Mouse (Mus musculus): ENCODE results near the gene Synrg.

Gene Synrg

DNA sequence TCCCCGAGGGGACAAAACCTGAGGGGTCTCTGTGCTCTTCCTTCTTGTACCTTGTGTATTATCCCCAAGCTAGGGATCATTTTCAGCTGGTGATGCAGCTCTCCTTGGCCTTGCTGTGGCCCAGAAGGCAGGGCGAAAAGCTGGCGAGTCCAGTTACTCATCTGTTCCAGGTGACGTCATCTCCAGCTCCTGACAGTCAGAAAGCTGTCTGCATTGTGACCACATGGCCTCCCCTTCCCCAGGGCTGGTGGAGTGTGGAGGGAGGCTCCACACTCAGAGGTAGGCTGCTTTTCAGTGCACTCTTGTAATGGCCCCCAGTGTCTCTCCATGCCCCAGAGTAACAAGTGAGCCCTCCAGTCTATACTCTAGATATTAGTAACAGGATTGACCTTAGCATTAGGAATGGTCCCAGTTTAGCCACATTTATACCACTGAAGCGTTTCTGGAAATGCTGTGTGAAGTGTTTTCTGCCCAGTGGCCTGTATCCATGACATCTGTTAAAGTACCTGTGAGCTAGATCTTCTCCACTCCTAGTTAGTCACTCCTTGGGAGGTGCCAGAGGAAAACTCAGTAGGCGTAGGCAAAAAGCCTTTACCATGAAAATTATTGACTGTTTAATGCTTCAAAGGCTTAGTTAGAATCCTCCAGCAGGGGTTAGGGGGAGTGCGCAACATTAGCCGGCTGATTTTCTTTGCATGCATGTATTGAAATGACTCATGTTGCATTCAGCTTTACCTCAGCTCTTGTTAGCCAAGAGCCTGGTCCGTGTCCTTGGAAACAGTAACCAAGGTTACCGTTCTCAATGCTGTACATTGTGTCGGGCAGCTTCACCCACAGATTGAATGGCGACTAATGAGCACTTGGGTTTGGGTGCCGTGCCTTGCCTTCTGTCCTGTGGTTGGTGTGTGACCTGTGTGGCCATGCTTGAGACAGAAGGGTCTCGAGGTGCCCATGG lies 78.9 kb downstream of the Synrg start:
- no peak for DNase-seq

DNA sequence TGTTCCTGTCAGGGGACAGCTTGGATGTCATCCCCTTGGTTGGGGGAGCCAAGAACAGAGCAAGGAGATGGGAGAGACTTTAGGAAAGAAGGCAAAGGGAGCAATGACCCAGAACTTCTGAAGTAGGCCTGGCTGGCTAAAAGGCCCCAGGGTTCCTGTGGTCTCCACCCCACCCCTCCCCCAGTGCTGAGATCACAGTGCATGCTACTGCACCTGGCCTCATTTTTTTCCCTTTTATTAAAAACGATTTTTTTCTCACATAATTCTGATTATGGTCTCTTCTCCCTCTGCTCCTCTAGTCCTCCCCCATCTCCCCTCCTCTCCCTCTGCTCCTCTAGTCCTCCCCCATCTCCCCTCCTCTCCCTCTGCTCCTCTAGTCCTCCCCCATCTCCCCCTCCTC lies 80.8 kb downstream of the Synrg start:
- no peak for DNase-seq

DNA sequence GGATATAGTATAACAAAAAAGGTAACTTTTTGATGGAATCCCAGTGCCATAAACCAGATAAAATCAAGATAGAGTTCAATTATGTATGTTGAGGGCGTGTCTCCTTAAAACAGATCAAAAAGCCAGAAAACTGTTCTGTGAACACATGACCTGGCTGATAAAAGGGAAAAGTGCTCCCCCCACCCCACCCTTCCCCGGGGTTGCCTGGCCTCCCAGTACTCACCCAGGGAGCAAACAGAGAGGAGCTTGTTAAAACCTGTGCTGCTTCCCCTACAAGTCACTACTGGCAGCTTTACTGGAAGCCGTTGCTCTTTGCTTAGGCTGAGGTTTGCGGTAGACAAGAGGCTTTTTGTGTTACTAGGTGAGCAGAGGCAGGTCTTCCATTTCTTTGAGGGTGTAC lies 83.0 kb downstream of the Synrg start:
- no peak for DNase-seq

DNA sequence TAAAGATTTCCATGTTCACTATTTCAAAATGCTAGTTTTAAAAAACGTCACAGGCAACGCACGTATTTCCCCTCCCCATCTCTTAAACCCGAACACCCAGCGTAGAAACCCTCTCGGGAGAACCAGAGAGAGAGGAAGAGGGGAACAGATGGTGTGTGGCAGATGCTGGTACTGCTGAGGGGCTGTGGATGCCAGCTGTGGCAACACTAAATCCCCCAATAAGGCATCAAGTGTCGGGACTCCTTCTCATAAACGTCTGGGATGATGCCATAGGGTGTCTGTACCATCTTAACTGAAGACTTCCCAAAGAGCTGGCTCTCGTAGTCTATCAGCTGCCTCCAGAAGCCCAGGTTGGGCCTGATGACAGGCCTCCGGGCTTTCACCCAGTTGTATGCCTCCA lies 84.2 kb downstream of the Synrg start:
- no peak for DNase-seq

DNA sequence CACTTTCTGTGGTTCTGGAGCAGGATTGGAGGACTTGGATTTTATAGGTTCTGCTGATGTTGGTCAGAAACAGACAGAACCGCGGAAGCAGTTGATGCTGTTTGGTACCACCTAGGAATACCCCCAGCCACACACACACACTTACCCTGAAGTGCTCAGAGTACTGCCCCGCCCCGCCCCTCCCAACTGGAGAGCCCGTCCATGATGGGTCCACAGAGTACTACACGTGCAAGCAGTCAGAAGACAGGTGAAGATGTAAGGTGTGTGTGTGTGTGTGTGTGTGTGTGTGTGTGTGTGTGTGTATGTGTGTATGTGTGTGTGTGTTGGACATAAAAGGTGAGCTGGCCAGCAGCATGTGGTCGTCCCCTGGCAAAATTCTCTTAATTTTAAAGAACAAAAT lies 88.8 kb downstream of the Synrg start:
- no peak for DNase-seq

DNA sequence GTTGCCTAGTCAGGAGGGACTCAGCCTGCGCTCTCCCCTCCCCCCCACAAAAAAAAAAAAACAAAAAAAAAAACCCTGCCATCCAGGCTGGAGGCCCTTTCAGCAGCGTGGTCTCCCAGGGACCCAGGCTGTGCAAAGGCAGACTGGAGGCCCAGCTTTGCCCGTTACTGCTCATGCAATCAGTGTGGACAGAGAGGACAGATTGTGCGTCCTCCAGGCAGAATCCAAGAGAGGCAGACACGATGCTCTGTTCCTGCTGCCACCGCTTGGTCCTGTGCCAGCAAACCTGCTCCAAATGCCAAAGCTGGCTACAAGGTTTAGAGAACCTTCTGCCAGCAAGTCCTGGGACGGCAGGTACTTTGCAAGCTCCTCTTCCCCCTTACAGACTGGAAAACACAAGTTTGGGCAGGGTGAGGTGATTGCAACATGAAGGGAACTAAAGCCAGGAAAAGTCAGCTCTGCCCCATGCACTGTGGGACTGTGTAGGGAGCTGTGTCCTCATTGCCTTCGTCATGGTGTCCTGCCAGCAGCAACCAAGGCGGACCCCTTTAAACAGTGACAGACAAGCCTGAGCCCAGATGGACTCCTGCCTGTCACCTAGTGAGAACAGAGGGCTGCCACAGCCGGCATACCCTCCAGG lies 89.4 kb downstream of the Synrg start:
- DNase-seq: peak; percentile 96

DNA sequence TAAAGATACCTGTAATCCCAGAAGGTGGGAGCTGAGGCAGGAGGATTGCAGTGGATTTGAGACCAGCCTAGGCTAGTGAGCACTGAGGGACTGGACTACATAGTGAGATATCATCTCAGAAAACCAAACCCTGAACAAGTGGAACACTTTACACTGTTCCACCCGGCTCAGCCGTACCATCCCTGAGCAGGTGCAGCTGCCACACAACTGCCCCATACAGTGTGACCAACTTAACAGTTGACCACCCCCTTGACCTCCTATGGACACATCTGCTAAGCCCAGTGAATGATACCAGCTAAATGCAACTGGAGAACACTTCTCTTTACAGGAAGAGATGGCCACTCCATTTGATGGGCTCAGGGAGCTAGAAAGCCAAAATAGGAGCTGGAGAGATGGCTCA lies 93.2 kb downstream of the Synrg start:
- peak; percentile 8 for DNase-seq

DNA sequence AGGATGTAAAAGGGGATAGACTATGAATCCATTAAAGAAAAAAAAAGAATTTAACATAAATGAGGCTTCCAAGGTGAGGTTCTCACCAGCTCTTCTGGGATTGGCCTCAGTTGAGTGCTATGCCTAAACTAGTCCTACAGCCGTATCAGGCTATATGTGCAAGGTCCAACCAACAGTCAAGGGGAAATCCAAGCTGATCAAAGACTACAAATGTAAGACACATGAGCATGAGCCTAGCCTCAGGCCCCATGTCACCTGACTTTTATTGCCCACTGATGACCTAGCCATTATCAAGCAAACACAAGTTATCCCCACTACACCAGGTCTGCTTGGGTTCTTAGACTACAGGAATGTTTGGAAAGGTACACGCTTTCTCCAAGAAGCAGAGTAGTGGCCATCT lies 95.6 kb downstream of the Synrg start:
- DNase-seq: no peak

DNA sequence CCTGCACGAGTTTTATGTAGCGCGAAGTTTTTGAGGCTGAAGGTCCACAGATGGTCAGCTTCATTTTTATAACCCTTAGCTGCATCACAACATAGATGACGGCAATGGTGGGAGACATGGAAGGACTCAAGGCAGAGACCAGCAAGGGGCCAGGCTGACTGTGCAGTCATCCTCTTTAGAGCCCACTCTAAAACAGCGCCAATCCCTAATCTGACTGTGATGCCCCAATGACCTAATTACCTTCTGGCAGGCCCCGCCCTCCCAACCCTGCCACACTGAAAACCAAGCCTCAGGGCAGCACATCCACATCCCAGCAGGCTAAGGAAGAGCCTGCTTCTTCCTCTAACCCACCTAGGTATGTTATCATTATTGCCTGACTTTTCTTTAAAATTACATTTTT lies 96.4 kb downstream of the Synrg start:
- DNase-seq: no peak

DNA sequence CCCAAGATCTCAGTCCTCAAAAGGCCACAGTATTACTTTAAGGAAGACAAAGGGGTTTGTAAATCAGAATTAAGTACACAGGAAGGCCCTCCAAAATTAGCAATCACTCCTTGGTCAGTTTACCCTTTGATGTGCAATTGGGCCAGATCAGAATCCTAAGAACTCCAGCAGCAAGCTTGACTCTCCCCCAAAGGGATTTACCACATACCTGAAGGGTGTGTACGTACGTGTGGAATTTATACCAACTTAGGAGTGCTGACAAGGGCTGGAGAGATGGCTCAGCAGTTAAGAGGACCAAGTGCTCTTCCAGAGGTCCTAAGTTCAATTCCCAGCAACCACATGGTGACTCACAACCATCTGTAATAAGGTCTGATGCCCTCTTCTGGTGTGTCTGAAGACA lies 97.7 kb downstream of the Synrg start:
- peak; percentile 11 for DNase-seq

DNA sequence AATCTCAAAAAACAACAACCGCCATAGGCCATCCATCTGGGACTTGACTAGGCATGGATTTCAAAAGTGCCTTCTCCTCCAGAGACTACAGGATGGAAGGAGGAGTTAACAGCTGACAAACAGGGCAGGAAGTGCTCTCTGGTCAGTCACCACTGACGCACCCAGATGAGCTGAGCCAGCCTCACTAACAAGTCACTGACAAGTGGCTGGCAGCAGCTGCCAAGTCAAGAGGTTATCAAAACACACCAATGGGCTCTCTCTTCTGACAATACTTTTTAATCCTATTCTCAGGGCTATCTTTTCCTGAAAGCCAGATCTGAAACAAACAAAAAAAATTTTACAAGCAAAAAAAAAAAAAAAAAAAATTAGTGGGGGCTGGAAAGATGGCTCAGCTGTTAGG lies 98.6 kb downstream of the Synrg start:
- peak; percentile 7 for DNase-seq

DNA sequence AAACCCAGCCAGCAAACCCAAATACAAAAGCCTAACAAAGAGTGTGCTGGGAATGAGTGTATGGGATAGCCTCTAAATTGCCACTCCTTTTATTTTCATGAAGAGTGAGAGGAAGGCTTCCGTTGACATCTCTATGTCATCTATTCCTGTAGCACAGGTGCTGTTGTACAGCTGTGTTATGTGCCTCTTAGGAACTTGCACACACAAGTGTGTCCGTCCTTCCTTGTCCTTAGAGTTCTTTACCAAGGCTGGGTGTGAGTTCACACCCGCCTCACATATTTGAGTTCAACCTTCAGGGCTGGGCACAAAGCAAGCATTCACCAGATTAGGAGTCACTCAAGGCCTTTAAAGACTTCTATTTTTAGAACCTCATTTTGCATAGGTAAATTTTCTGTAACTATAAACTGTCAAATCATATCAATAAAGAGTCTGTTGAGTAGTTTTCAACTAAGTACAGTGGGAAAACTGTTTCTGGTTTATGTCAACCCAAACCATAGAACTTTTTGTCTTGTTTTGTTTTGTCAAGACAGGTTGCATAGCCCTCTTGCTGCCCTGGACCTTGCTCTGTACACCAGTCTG lies 99.5 kb downstream of the Synrg start:
- DNase-seq: no peak

DNA sequence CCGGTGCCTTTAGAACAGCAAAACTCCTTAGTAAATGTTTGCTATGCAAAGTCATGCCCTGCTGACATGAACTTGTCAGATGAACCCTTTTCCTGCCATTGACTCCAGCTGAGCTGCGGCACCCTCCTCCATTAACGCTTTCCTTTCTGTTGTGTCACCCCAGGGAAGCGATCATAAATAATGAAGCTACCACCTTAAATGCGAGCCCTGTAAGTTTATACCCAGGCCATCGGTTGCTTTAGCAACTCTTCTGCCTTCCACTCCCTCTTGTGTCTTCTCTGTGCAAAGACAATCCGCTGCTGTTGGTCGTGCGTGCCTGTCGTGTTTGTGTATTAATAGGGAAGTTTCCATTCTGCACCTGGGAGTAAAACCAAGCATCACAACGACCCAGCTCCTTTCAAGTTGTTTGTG lies 101.8 kb downstream of the Synrg start:
- peak; percentile 62 for DNase-seq

DNA sequence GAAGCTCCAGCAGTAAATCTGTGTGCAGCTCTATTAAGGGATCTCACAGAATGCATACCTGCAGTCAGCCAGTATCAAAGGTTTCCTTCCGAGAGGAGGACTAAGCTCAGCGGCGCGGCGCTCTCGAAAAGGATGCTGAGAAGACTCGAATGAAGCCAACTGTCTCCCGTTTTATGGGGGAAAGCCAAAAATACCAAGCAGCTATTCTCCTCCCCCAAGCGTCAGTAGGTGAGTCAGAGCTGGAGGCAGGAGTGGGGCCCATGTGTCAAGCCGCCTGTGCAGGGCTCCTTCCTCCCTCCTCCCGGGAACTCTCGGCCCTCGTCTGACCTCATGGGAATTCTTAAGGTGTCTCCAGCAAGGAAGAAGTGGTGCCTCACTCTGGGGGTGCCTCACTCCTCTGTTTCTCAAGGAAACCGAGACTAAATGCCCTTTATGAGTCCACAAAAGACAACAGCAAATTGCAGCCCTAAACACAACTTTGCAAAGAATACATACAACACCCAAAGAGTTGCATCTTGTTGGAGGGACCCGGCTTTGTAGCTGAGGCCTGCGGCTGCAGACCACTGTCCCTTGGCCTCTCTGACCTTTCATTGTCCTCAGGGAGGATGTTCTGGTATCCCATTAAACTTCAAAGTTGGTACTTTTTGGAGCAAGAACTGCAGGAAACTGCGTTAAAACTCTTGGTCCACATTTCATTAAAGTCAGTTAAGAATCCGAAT lies 102.9 kb downstream of the Synrg start:
- DNase-seq: peak; percentile 90

DNA sequence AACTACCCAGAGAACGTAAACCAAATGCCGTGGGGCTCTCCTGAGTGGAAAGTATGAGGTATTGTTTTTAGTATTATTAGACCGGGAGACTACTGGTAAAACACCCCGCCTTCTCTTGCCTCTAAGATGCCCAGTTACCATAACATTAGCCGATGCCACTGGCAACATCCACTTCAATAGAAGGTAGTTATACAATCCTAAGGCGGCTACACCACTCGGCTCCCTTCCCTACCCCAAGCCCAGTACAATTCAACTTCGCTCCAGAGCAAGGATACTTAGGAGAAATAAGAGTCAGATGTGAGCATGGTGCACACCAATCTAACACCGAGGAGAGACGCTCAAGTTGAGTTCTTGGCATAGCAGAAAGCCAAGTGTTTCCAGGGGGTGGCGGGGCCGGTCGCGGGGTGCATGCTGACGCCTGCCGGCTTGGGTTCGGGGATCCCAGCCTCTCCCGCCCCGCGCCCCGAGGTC lies 103.5 kb downstream of the Synrg start:
- DNase-seq: no peak

DNA sequence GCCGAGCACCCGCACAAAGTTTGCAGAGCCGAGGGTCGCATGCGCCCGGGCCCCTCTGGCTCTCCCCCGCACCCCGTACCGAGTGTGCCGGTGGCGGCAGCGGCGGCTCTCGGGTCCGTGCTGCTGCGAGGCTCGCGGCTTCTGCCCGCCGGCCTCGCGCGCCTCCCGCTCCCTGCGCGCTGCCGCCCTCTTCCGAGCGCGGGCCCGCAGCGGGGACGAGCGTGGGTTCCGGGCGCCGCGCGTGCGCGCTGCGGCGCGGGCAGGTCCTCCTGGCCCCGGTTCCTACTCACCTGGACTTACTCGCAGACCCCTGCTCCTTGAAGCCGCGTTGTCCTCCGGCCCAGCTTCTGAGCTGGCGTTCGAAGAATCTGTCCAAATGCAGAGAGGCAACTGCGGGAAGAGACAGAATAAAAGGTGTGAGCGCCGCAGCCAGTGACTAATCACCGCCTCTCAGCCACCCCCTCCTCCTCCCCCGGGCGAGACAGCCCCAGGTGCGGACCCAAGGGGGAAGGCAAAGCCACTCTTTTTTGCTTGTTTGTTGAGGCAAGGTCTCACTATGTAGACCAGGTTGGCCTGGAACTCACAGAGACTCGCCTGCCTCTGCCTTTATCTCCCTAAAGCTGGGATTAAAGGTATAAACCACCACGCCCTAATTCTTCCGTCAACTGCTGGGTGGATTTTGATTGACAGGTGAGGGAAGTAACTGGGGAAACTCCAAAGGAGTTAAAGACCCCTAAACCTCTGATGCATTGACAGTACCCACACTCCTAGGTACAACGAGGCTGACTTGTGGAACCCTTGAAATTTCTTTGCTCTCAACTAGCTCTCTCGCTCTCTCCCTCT lies 104.2 kb downstream of the Synrg start:
- DNase-seq: peak; percentile 82

DNA sequence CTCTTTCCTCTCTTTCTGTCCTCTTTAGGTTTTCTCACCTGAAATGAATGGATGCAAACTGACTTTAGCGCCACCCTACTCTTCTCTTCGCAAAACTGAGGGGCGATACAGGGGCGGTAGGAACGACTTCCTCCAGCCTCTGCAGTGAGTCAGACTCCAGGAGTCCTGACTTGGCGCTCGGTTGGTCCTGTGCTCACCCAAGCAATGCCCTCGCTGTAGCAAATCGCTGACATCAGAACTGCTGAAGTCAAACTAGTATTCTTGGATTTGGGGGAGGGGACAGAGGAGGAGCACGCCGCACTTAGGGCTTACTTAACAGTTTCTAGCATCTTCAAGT lies 104.8 kb downstream of the Synrg start, which contains the start of gene Dusp14:
TSS of gene Dusp14 (minus strand) at position 228 of the 337 bp plus-strand sequence.
- peak; percentile 38 for DNase-seq

DNA sequence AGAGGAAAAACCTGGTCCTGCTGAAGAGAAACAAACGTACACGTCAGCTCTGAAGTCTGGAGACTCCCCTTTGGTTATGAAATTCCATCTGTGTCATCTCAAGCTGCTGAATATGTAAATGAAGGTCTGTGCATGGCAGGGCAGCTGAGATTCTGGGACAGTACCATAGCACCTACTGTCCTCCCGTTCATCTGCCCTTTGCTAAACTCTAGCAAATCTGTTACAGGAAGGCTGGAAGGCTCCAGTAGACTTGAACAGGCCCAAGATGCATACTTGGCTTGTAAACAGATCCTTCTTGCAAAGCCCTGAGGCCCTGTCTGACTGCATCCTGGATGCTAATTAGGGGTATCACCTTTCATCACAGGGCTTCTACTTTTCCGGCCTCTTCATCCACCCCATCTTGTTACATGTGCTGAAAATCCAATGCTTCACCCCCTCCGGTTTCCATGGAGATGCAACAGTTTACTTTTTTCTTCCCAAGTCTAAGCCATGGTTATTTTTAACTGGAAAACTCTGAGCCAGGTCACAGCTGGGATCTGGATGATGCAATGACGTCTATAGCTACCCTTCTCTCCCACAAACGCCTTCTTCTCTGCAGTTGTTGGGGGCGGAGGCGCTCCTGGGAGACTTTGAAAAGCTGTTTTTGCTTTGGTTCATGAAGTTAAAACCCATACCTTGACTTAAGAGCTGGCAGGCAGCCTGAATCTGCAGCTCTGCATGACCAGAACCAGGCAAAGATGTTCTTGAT lies 108.8 kb downstream of the Synrg start:
- peak; percentile 6 for DNase-seq

DNA sequence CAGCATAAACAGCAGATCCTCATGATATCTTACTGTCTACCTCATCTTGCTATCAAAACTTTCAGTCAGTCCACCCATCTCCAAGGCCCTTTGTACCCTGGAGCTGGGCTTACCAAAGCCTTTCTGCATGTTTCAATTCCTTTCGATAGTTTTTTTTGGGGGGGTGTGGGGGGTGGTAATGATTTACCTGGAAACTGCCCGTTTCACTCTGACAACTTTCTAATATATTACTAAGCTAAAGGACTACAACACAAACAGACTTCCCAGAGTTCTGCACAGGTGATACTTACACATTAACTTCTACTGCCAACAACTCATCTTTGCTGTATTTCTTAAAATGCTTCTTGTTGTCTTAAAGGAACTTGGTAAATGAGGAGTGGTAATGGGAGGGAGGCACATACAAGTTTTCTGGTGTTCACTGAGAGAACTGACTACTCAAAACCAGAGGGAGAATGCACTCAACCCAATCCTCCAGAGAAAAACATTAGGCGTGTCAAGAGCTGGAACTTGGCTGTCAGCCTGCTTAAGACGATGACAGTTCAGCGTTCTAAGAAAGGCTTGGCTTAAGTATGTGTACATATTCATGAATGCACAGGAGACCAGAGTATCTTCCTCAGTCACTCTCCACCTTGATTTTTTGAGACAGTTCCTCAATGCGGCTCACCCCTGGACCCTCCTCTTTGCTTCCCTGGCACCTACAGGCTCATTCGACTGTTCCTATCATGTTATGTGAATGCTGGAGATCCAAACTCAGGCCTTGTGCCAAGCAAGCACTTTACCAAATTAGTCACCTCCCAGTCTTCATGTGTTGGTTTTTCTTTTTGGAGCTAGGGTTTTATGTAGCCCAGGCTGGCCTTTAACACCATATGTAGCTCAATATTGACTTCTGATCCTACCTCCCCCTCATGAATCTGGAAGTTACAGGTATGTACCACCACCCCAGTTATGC lies 109.9 kb downstream of the Synrg start:
- DNase-seq: no peak

DNA sequence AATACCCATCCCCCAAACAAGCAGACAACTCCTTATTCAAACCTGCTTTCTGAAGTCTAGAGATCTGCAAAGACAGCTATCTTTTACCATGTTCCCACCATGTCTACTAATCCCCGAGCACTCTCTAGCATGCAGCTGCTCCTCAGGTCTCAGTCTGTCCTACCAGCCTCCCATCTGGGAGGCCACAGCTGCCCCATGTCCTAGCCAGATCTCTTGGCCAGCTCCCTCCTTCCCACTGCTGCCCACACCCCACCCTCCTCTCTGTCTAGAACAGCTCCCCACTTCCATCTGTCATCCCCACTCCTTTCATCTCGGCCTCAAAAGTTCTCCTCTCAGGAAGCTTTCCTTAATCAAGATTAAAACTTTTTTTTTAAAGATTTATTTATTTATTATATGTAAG lies 112.8 kb downstream of the Synrg start:
- DNase-seq: no peak
